Mouse (Mus musculus) stomach, postnatal 0 days (tissue): ENCODE measurements at regions not wholly inside any gene's neighbourhood (a gene's known extent, or its start where the extent isn't known, plus 50 kb on each side); places are given as distances from the start of the nearest gene placed in this dataset.

Experiments
- ATAC-seq: fragments of 200-750 bp; cut with Nextera tagmentation; 2 replicates; pipeline ENCODE4 v1.8.0; 2017; ENCODE audit not compliant: low FRiP score, low TSS enrichment
- DNase-seq: peaks from one replicate; pipeline ENCODE4 v3.0.0-alpha.2; 2016; ENCODE audit warnings: low spot score
- H3K27ac ChIP-seq: fragments of 300-500 bp; sonication (generic); replicated peaks from 2 replicates; pipeline ENCODE4 v1.5.1; 2014; ENCODE audit warnings: mild to moderate bottlenecking, control low read depth
- H3K27me3 ChIP-seq: fragments of 300-500 bp; sonication (generic); 2 replicates; pipeline ENCODE4 v1.6.1; 2014; ENCODE audit warnings: low read length; ENCODE audit not compliant: control insufficient read depth, insufficient read depth
- H3K36me3 ChIP-seq: fragments of 300-500 bp; sonication (generic); 2 replicates; pipeline ENCODE4 v1.6.1; 2014; ENCODE audit warnings: low read length, mixed read lengths; ENCODE audit not compliant: control insufficient read depth, insufficient read depth
- H3K4me1 ChIP-seq: fragments of 300-500 bp; sonication (generic); replicated peaks from 2 replicates; pipeline ENCODE4 v1.6.1; 2014; ENCODE audit warnings: antibody characterized with exemption; ENCODE audit not compliant: control insufficient read depth, insufficient read depth
- H3K4me2 ChIP-seq: fragments of 300-500 bp; sonication (generic); replicated peaks from 2 replicates; pipeline ENCODE4 v1.6.1; 2014; ENCODE audit warnings: low read depth, mild to moderate bottlenecking, control low read depth, moderate library complexity
- H3K4me3 ChIP-seq: fragments of 300-500 bp; sonication (generic); 2 replicates; pipeline ENCODE4 v1.5.1; 2014; ENCODE audit warnings: low read depth, low read length, control low read depth
- H3K9ac ChIP-seq: fragments of 300-500 bp; sonication (generic); 2 replicates; pipeline ENCODE4 v1.6.1; 2014; ENCODE audit warnings: mild to moderate bottlenecking, low read length, control low read depth, mixed read lengths
- H3K9me3 ChIP-seq: fragments of 300-500 bp; sonication (generic); 2 replicates; pipeline ENCODE4 v1.6.1; 2016; ENCODE audit warnings: low read length; ENCODE audit not compliant: control insufficient read depth
- CTCF ChIP-seq: IDR thresholded peaks from 2 replicates; pipeline ENCODE4 v1.5.1; 2016; ENCODE audit warnings: antibody characterized with exemption, low read depth, mild to moderate bottlenecking, moderate library complexity
- EP300 ChIP-seq: optimal IDR thresholded peaks from 2 replicates; pipeline ENCODE3; 2016; ENCODE audit warnings: antibody characterized with exemption
- WGBS: fragments of 180-500 bp; shearing (Covaris S2); extraction: QIAGEN DNeasy Blood & Tissue Kit; methylation state at CpG from one replicate; pipeline ENCODE4 v1.1.7; 2014; 5-methylcytosine and 5-hydroxymethylcytosine counted together

DNA sequence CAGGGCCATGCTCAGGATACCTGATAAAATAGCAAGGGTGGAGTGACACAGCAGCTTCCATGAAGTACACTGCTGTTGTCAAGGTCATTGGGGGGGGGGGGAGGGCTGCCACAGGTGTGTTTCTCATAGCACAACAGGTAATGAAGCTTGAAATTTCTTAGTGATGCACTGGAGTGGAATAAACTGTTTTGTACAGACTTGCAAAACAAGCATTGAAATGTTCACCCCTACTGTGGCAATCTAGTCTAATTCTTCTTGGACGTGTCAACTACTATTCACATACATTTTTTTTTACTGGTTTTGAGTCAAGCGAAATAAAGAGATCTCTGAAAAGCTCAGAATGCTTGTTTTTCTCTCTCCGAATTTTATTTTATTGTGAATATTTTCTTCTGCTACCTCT lies 281.6 kb downstream of the Grxcr1 start:
- no peaks in the 10 kb centered on the region for H3K36me3 ChIP-seq
- H3K9ac ChIP-seq = no peak overlapping the region
- no peak overlapping the region for H3K4me2 ChIP-seq
- no peak for TF ChIP-seq CTCF
- no peak for TF ChIP-seq EP300
- H3K9me3 ChIP-seq = no peaks in the 10 kb centered on the region
- DNase-seq (no peak), ATAC-seq (no peak)
- 80% methylated on average over 3 of the region's 3 CpGs for WGBS
- H3K4me3 ChIP-seq = no peak overlapping the region
- no peak overlapping the region for H3K27ac ChIP-seq
- no peaks in the 10 kb centered on the region for H3K27me3 ChIP-seq
- H3K4me1 ChIP-seq = no peaks in the 10 kb centered on the region

DNA sequence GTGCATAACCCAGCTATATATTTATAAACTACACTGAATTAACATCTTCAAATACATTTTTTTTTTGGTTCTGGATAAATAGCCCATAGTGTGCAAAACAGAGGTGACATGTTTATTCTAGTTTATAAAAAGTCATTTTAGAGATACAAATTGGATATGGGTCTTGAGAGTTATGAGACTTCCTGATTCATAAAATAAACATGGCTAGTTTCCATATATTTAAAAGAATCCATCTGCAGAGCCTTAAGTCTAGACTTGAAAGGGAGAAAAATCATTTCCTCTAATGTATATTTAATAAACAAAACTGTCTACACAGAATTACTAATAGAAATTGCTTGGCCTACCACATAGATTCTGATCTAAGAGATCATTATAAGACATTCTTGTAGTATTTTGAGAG lies 287.3 kb downstream of the Grxcr1 start:
- DNase-seq = no peak
- Histone ChIP-seq H3K4me3 (no peak overlapping the region), H3K9me3 (no peaks in the 10 kb centered on the region), H3K36me3 (no peaks in the 10 kb centered on the region), H3K27me3 (no peaks in the 10 kb centered on the region), H3K9ac (no peak overlapping the region), H3K4me1 (no peaks in the 10 kb centered on the region), H3K27ac (no peak overlapping the region), H3K4me2 (no peak overlapping the region)
- no peak for ATAC-seq
- no peak for TF ChIP-seq CTCF
- TF ChIP-seq EP300 = no peak

DNA sequence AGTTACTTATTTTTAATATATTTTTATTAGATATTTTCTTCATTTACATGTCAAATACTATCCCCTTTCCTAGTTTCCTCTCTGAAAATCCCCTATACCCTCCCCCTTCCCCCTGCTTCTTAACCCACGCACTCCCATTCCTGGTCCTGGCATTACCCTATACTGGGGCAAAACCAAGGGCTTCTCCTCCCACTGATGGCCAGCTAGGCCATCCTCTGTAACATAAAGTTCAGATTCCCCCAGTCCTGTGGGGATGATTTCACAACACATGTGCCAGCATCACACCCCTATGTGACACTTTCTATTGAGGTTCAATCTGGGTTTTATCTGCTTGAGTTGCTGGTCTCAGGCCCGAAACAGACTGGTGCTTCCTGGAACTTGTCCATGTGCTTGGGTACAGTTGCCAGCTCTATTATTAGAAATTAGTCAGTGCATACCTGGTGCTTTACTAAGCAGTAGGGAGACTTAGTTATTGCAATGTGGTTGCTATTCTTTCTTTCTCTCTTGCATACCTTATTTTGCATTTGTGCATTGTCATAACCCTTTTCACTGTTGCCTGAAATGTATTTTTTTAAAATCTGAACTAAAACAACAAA lies 295.5 kb downstream of the Grxcr1 start:
- DNase-seq = no peak
- Histone ChIP-seq H3K4me2 (no peak overlapping the region), H3K9ac (no peak overlapping the region), H3K9me3 (no peaks in the 10 kb centered on the region), H3K4me3 (no peak overlapping the region), H3K36me3 (no peaks in the 10 kb centered on the region), H3K27ac (no peak overlapping the region), H3K27me3 (no peaks in the 10 kb centered on the region), H3K4me1 (no peaks in the 10 kb centered on the region)
- no peak for ATAC-seq
- 67% methylated on average over 2 of the region's 2 CpGs for WGBS
- TF ChIP-seq EP300 (no peak), CTCF (no peak)

DNA sequence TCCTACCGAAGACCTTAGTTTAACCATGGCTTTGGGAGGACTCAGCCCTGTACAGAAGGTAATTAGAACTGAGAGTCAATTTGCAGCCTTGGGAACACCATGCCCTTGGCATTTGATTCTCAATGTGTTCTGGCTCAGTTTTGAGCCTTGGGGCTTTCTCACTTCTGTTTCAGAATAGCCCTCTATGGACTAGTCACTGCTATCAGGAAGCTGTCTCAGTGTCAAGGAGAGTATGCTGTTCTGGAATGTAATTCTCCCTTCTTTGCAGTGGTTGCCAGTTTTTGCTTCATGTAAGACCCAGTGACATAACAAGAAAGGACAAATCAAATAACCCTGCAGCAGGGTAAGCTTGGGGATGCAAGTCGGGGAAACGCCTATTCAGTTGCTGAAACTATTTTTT lies 297.7 kb downstream of the Grxcr1 start:
- Histone ChIP-seq H3K4me1 (no peaks in the 10 kb centered on the region), H3K9ac (no peak overlapping the region), H3K4me2 (no peak overlapping the region), H3K36me3 (no peaks in the 10 kb centered on the region), H3K9me3 (no peaks in the 10 kb centered on the region), H3K27me3 (no peaks in the 10 kb centered on the region), H3K4me3 (no peak overlapping the region), H3K27ac (no peak overlapping the region)
- DNase-seq = no peak
- TF ChIP-seq CTCF (no peak), EP300 (no peak)
- no peak for ATAC-seq
- WGBS = 92% methylated on average over 3 of the region's 3 CpGs

DNA sequence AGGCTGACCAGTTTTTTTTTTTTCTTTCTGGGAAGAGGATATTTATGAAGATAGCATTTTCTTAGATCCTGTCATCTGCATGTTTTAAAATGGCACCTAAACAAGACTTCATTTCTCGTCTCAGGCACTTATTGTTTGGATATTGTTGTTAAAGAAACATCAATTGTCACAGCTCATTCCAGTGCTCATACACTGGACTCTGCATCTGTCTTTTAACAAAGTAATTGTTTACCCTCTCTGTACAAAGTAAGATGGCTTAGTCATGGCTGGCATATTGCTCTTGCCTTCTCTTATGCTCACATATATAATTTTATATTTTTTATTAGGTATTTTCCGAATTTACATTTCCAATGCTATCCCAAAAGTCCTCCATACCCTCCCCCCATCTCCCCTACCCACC lies 298.2 kb downstream of the Grxcr1 start:
- Histone ChIP-seq H3K27ac (no peak overlapping the region), H3K9me3 (no peaks in the 10 kb centered on the region), H3K4me1 (no peaks in the 10 kb centered on the region), H3K4me3 (no peak overlapping the region), H3K36me3 (no peaks in the 10 kb centered on the region), H3K9ac (no peak overlapping the region), H3K4me2 (no peak overlapping the region), H3K27me3 (no peaks in the 10 kb centered on the region)
- ATAC-seq = no peak
- DNase-seq = no peak
- 62% methylated on average over 2 of the region's 2 CpGs for WGBS
- no peak for TF ChIP-seq CTCF
- TF ChIP-seq EP300 = no peak

DNA sequence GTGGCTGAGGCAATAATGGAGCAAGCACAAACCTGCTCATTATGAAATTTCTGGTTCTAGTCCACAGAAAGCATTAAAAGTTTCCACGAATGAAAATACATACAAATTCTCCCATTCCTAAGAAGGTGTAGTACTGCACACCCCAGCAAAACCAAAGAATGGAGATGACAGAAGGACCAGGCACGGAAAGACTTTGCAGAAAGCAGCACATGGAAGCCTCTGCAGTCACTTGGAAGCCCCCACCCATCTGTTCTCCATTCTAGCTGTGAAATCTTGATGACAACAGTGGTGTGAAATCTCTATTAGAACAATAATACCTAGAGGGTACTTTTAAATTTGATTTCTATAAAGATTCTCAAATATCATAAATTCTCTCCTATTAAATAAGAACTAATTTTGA lies 319.3 kb downstream of the Grxcr1 start:
- TF ChIP-seq EP300 (no peak), CTCF (no peak)
- WGBS = 71% methylated on average over 2 of the region's 2 CpGs
- H3K9me3 ChIP-seq = no peaks in the 10 kb centered on the region
- H3K27me3 ChIP-seq = no peaks in the 10 kb centered on the region
- no peaks in the 10 kb centered on the region for H3K36me3 ChIP-seq
- H3K9ac ChIP-seq = no peak overlapping the region
- no peak for DNase-seq
- no peaks in the 10 kb centered on the region for H3K4me1 ChIP-seq
- H3K27ac ChIP-seq = no peak overlapping the region
- H3K4me3 ChIP-seq = no peak overlapping the region
- no peak for ATAC-seq
- H3K4me2 ChIP-seq = no peak overlapping the region

DNA sequence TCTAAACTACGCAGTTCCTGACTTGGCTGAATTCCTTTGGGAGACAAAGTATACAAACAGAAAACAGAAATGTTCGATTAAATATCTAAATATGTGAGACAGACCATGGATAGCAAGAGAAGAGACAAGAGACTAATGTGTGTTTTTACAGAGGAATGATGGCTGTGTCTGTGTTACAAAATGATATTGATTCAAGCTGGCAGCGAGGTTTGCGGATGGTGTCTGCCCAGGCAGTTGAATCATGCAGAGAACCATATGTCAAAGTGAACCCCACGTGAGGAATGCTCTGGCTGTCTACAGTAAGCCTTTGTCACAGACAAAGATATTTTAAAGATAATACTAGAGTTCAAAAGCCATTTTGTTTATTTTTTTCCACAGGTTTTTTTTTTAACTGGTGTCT lies 320.2 kb downstream of the Grxcr1 start:
- Histone ChIP-seq H3K27me3 (no peaks in the 10 kb centered on the region), H3K4me3 (no peak overlapping the region), H3K27ac (no peak overlapping the region), H3K9me3 (no peaks in the 10 kb centered on the region), H3K4me2 (no peak overlapping the region), H3K9ac (no peak overlapping the region), H3K4me1 (no peaks in the 10 kb centered on the region), H3K36me3 (no peaks in the 10 kb centered on the region)
- no peak for DNase-seq
- no peak for ATAC-seq
- 29% methylated on average over 5 of the region's 5 CpGs for WGBS
- TF ChIP-seq CTCF (no peak), EP300 (no peak)
